Mouse (Mus musculus) midbrain, embryonic 10.5 days (tissue): ENCODE data around the gene Angptl2. TPM values are rescaled to one million over a fixed set of nuclear protein-coding genes. Genes with fewer than 3 reads are reported as not detected.
A peak's percentile ranks its signal among the peaks of the same experiment; 100 is the strongest.

Experiments used
- DNase-seq: peaks from one replicate; pipeline ENCODE4 v3.0.0-alpha.2; 2017; ENCODE audit warnings: low spot score
- H3K27ac ChIP-seq: fragments of 300-500 bp; sonication (generic); replicated peaks from 2 replicates; pipeline ENCODE4 v1.5.1; 2016; ENCODE audit warnings: mild to moderate bottlenecking
- H3K27me3 ChIP-seq: fragments of 300-500 bp; sonication (generic); 2 replicates; pipeline ENCODE4 v1.6.1; 2016; ENCODE audit warnings: low read depth, mild to moderate bottlenecking; ENCODE audit not compliant: poor library complexity, severe bottlenecking
- H3K36me3 ChIP-seq: fragments of 300-500 bp; sonication (generic); 2 replicates; pipeline ENCODE4 v1.6.1; 2016; ENCODE audit warnings: mild to moderate bottlenecking, moderate library complexity
- H3K4me1 ChIP-seq: fragments of 300-500 bp; sonication (generic); 2 replicates; pipeline ENCODE4 v1.6.1; 2016
- H3K4me3 ChIP-seq: fragments of 300-500 bp; sonication (generic); 2 replicates; pipeline ENCODE4 v1.5.1; 2016; ENCODE audit warnings: mild to moderate bottlenecking, moderate library complexity
- H3K9me3 ChIP-seq: fragments of 300-500 bp; sonication (generic); replicated peaks from 2 replicates; pipeline ENCODE4 v1.6.1; 2016; ENCODE audit warnings: mild to moderate bottlenecking
- WGBS: fragments of 180-500 bp; shearing (Covaris S2); methylation state at CpG from one replicate; pipeline ENCODE4 v1.1.7; 2016; 5-methylcytosine and 5-hydroxymethylcytosine counted together
- polyA plus RNA-seq: library from polyadenylated mRNA; unstranded; fragments of >200 nt; fragmentation: Nextera tagmentation; extraction: Ambion mirVana; gene quantifications from 2 replicates; pipeline ENCODE4 v1.2.1, GENCODE M21; 2016

Angptl2 gene
- polyA plus RNA-seq, 1 experiment from 2014 or later, result 21.8 TPM

DNA sequence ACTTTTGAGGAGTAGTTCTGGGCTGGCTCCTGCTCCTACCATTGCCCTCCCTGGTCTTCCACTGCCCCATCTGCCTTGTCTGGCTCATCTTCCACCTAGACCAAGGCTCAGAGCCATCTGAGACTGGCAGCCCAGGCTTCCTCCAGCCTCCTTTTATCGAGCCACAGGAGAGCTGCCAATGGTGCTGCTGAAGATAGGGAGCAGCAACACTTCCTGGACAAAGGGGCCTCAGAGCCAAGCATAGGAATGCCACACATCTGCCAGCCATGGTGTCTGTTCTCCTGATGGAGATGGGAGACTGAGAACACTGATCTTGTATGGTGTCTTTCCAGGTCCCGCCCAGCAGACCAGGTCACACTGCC lies 53.2 kb downstream of the Angptl2 start:
- Histone ChIP-seq H3K4me3 (no peak overlapping the region), H3K27me3 (no peaks in the 10 kb centered on the region), H3K9me3 (no peaks in the 10 kb centered on the region), H3K4me1 (peaks cover 23% of the 10 kb centered on the region), H3K27ac (no peak overlapping the region), H3K36me3 (no peaks in the 10 kb centered on the region)
- DNase-seq, result no peak
- 91% methylated on average over 2 of the region's 2 CpGs for WGBS

DNA sequence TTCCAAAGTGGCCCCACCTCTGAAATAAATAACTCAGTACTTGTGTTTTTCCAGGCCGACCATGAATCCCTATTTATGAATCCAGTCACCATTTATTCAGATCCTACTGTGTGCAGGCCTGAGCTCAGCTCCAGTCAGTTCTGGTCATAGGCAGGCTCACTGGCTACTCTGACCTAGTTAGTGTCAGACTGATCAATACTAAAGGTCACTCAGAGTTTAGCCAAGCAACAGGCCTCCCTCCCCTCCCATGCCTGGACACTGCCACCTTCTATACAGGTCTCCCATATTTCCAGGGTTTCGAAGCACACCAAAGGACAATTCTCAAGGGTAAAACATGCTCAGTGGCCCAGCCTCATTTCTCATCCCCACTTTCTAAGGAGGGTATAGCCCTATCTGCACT lies 54.7 kb downstream of the Angptl2 start:
- Histone ChIP-seq H3K27ac (no peak overlapping the region), H3K27me3 (no peaks in the 10 kb centered on the region), H3K9me3 (no peaks in the 10 kb centered on the region), H3K4me1 (peaks cover 15% of the 10 kb centered on the region), H3K4me3 (no peak overlapping the region), H3K36me3 (no peaks in the 10 kb centered on the region)
- 85% methylated on average over 2 of the region's 2 CpGs for WGBS
- no peak for DNase-seq

GRCm38 (mm10) chr2:33271511-33271910 lies 55.6 kb downstream of the Angptl2 start:
- WGBS, result 81% methylated on average over 1 of the region's 1 CpGs
- peak overlapping the region; percentile 14; the same call in 1 of the 2 replicates for H3K27ac ChIP-seq
- DNase-seq, result no peak
- H3K36me3 ChIP-seq, result no peaks in the 10 kb centered on the region
- H3K4me1 ChIP-seq, result peaks cover 14% of the 10 kb centered on the region
- no peaks in the 10 kb centered on the region for H3K9me3 ChIP-seq
- no peak overlapping the region for H3K4me3 ChIP-seq
- H3K27me3 ChIP-seq, result no peaks in the 10 kb centered on the region

DNA sequence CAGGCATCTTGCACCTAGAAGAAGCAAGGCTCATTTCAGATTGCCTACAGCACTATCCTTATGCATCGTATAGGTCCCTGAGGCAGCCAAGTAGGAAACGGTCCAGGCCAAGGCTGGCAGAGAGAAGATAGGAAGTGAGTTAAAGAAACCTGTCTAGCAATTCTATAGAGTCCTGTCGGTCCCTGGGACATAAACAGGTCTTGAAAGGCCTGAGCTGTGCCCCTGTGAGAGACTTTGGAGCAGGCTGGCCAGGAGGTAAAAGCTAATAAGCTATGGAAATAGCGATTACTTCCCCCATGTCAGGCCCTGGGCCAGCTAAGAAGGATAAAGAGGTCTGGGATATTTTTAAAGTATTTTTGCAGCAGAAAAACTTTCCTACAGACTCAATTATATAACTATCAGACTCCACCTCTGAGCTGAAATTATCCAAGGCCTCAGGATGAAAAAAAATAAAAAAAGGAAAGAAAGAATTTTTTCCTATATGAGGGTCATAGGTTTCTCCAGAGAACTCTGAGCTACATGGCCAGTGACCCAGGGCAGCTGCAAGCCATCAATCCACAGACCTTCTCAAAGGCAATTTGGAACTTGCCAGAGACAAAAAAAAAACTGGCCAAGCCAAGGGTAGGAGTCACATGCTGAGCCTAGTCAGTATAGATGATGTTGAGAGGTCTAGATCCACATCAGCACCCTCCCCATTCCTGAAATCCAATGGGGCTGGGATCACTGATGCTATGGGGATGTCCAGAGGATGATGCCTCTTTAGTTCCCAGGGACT lies 57.0 kb downstream of the Angptl2 start:
- 86% methylated on average over 4 of the region's 4 CpGs for WGBS
- no peaks in the 10 kb centered on the region for H3K27me3 ChIP-seq
- no peak overlapping the region for H3K4me3 ChIP-seq

DNA sequence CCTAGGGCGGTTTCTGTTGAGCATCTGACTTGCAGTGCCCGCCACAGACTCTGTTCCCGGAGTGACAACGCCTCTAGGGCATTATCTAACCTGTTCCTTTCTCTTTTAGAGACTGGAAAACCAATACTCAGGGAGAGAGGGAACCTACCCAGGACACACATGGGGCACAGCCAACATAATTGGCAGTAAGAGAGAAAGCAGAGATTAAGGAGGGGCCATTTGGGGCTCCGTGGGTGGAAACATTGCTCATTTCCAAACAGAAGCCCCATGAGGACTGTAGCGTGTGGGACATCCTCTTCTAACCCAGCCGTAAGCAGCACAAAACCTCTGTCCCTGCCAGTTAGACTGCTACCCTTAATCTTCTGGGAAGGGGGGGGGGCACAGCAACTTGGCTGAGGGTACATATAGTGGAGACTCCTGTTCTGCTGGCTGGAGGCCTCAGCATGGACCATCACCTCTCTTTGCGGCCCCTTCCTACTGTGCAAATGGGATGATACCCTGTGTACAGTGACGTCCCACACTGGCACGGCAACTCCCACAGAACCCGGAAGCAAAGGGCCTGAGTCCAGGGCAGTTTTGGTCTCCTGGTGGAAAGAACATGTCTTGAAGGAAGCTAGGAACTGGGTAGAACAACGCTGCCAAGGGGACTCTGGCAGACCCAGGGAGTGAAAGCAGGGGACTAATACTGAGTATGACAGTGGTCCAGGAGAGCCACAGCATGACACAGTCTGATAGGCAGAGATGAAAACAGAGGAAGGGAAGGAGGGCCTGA lies 59.0 kb downstream of the Angptl2 start:
- DNase-seq, result no peak
- Histone ChIP-seq H3K27ac (no peak overlapping the region), H3K4me3 (no peak overlapping the region), H3K36me3 (no peaks in the 10 kb centered on the region), H3K27me3 (no peaks in the 10 kb centered on the region), H3K9me3 (no peaks in the 10 kb centered on the region), H3K4me1 (peaks cover 14% of the 10 kb centered on the region)
- 90% methylated on average over 12 of the region's 12 CpGs for WGBS

More for the DNA sequence above, 57.0 kb downstream of the Angptl2 start:
- Histone ChIP-seq H3K9me3 (no peaks in the 10 kb centered on the region), H3K27ac (no peak overlapping the region), H3K36me3 (no peaks in the 10 kb centered on the region), H3K4me1 (peaks cover 14% of the 10 kb centered on the region)
- DNase-seq, result no peak

DNA sequence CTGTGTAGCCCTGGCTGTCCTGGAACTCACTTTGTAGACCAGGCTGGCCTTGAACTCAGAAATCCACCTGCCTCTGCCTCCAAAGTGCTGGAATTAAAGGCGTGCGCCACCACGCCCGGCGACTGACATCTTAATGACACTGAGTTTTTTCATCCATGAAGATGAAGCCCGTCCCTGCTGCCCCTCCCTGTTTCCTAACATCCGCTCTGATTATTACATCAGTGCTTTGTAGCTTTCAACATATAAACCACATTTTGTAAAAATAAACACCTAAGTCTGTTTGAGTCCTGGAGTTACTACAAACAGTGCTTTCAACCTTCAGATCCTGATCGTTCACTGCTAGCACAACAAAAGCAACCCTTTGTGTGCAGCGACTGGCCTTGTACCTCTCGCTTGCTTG lies 63.9 kb downstream of the Angptl2 start:
- Histone ChIP-seq H3K27me3 (no peaks in the 10 kb centered on the region), H3K9me3 (no peaks in the 10 kb centered on the region), H3K27ac (no peak overlapping the region), H3K4me3 (no peak overlapping the region), H3K4me1 (no peaks in the 10 kb centered on the region), H3K36me3 (no peaks in the 10 kb centered on the region)
- no peak for DNase-seq
- WGBS, result 90% methylated on average over 10 of the region's 10 CpGs

DNA sequence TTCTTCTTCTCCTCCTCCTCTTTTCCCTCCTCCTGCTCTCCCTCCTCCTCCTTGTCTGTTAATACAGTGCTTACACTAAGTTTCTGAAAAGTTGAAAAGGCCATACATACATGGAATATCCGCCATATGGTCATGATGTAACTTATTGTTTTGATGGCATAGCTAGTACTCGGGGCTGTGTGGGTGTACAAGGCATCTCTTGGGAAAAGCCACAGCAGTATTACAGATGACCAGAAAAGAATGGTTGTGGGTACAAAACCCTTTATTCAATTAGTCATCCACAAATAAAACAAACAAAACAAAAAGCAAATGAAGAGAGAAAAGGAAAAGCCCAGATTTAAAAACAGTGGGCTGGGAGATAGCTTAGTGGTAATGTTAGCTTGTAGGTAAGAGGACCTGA lies 64.7 kb downstream of the Angptl2 start:
- no peaks in the 10 kb centered on the region for H3K36me3 ChIP-seq
- no peaks in the 10 kb centered on the region for H3K9me3 ChIP-seq
- WGBS, result 78% methylated on average over 2 of the region's 2 CpGs
- no peaks in the 10 kb centered on the region for H3K4me1 ChIP-seq
- no peak overlapping the region for H3K4me3 ChIP-seq
- DNase-seq, result no peak
- H3K27me3 ChIP-seq, result no peaks in the 10 kb centered on the region
- no peak overlapping the region for H3K27ac ChIP-seq

DNA sequence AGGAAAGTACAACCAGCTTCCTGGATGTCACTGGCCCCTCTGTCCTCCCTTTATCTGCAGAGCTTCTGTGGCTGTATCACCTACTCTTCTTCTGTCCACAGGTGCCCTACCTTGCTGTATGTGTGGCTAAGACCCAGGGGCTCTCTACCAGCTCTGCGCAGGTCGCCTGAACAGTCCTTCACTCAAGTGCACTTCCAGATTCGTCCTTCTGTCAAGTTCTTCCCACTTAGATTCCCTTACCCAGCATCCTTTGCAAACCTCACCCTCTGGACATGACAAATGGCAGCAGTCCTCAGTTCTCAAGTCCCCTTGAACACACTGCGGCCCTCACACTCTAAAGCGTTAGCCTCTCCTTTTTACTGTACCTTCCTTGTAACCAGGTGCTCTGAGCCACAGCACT lies 65.9 kb downstream of the Angptl2 start:
- WGBS, result 93% methylated on average over 5 of the region's 5 CpGs
- no peaks in the 10 kb centered on the region for H3K36me3 ChIP-seq
- no peaks in the 10 kb centered on the region for H3K9me3 ChIP-seq
- no peak overlapping the region for H3K27ac ChIP-seq
- no peak overlapping the region for H3K4me3 ChIP-seq
- DNase-seq, result no peak
- no peaks in the 10 kb centered on the region for H3K4me1 ChIP-seq
- H3K27me3 ChIP-seq, result no peaks in the 10 kb centered on the region

GRCm38 (mm10) chr2:33282877-33283276 lies 67.0 kb downstream of the Angptl2 start:
- Histone ChIP-seq H3K4me3 (no peak overlapping the region), H3K27ac (no peak overlapping the region), H3K9me3 (no peaks in the 10 kb centered on the region), H3K27me3 (no peaks in the 10 kb centered on the region), H3K36me3 (peaks cover 2% of the 10 kb centered on the region; the same call in 1 of the 2 replicates), H3K4me1 (no peaks in the 10 kb centered on the region)
- 79% methylated on average over 4 of the region's 4 CpGs for WGBS
- no peak for DNase-seq

GRCm38 (mm10) chr2:33283674-33284073 lies 67.8 kb downstream of the Angptl2 start:
- Histone ChIP-seq H3K36me3 (peaks cover 6% of the 10 kb centered on the region; the same call in 1 of the 2 replicates), H3K9me3 (no peaks in the 10 kb centered on the region), H3K27me3 (no peaks in the 10 kb centered on the region), H3K4me3 (no peak overlapping the region), H3K27ac (no peak overlapping the region), H3K4me1 (no peaks in the 10 kb centered on the region)
- DNase-seq, result no peak
- 85% methylated on average over 2 of the region's 2 CpGs for WGBS

DNA sequence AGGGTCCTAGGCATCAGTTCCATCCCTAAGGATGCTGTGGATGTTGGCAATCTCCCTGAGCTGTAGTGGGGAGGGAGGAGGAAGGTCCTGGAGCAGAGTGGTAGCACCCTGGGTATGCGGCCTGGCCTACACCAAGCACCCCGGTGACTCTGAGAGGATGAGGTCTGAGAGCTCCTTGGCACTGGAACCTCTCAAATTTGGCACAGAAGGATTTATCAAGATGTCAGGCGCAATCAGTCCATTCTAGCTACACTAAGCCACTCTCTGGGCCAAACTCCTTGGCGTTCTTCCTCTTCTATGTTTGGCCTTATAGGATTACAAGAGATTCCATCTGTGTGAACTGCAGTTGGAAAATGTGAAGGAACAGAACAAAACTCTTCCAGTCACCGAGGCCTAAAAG lies 73.0 kb downstream of the Angptl2 start:
- peaks cover 10% of the 10 kb centered on the region for H3K4me1 ChIP-seq
- no peak overlapping the region for H3K4me3 ChIP-seq
- no peak for DNase-seq
- 94% methylated on average over 5 of the region's 5 CpGs for WGBS
- peaks cover 6% of the 10 kb centered on the region; the same call in 1 of the 2 replicates for H3K36me3 ChIP-seq
- no peak overlapping the region for H3K27ac ChIP-seq
- H3K27me3 ChIP-seq, result no peaks in the 10 kb centered on the region
- no peaks in the 10 kb centered on the region for H3K9me3 ChIP-seq

DNA sequence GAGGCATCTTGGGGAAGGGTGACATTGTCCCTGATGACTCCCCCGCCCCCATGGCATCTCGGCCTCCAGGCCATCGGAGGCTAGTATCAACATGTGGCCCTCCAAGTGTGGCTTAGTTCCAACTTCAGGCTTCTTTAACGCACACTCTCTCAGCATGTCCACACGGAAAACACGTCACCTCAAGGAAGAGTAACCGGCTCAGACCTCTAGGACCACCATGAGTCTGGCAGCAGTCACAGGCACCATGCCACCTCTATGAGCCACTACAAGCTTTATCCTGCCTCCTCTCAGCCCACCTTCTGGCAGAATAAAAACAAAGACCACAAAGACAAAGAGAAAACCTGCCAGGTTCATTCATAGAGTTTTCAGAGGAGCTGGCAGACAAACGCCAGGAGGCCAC lies 74.6 kb downstream of the Angptl2 start:
- 94% methylated on average over 8 of the region's 8 CpGs for WGBS
- H3K9me3 ChIP-seq, result no peaks in the 10 kb centered on the region
- H3K27me3 ChIP-seq, result no peaks in the 10 kb centered on the region
- H3K27ac ChIP-seq, result no peak overlapping the region
- H3K36me3 ChIP-seq, result peaks cover 6% of the 10 kb centered on the region; the same call in 1 of the 2 replicates
- peaks cover 11% of the 10 kb centered on the region for H3K4me1 ChIP-seq
- no peak overlapping the region for H3K4me3 ChIP-seq
- no peak for DNase-seq

- H3K4me3 ChIP-seq, result no peak overlapping the region
- peaks cover 7% of the 10 kb centered on the region; the same call in 1 of the 2 replicates for H3K36me3 ChIP-seq
- DNase-seq, result no peak
- H3K4me1 ChIP-seq, result peaks cover 11% of the 10 kb centered on the region
- no peaks in the 10 kb centered on the region for H3K9me3 ChIP-seq
- no peaks in the 10 kb centered on the region for H3K27me3 ChIP-seq
- no peak overlapping the region for H3K27ac ChIP-seq
- 90% methylated on average over 2 of the region's 2 CpGs for WGBS
Measured at GRCm38 (mm10) chr2:33292057-33292456, 76.2 kb downstream of the Angptl2 start.
